Mouse (Mus musculus) cortical plate, adult 2 months (tissue): ENCODE results near the gene Foxq1.

Experiments
- CTCF ChIP-seq: fragments of 200-500 bp; IDR thresholded peaks from 2 replicates; pipeline ENCODE4 v1.5.1; 2011; ENCODE audit warnings: mild to moderate bottlenecking, control low read depth, low read length; ENCODE audit not compliant: insufficient read depth; ENCODE audit errors: extremely low read depth
- POLR2A ChIP-seq: fragments of 200-500 bp; IDR thresholded peaks from 2 replicates; pipeline ENCODE4 v1.6.1; 2011; ENCODE audit warnings: mild to moderate bottlenecking, low read length, control low read depth; ENCODE audit not compliant: insufficient read depth; ENCODE audit errors: extremely low read depth

DNA sequence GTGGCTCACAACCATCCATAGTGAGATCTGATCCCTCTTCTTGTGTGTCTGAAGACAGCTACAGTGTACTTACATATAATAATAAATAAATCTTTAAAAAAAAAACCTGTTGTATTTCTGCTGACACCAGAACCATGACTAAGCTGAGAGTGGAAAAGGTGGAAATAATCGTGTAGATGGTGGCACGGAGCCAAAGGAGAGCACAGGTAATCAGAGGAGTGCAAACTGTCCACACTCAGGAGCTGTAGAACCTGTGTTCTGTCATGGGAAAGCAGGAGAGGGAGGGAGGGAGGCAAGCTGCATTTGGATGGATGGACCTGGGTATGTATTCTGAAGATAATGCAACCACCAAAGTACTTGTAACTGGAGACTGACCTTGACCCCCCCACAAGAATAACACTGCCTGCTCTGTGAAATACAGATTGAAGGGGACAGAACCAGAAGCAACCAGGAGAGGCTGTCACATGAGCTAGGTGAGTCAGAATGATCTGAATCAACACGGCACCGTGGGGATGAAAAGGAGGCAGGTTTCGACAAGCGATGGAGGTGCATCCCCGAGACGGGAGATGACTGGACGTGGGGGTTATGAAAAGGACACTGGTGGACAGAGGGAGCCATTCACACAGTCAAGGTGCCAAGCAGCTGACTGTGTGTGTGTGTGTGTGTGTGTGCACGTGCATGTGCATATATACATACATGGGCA, 17.0 kb downstream of the Foxq1 start:
- no peak for TF ChIP-seq POLR2A
- no peak for TF ChIP-seq CTCF
